Mouse (Mus musculus) 416B (cell line): ENCODE data around the gene Lrsam1.
A peak's percentile ranks its signal among the peaks of the same experiment; 100 is the strongest.

Experiments
- DNase-seq: peaks from one replicate; pipeline ENCODE4 v3.0.0; 2011; ENCODE audit warnings: low read depth

Gene Lrsam1

GRCm38 (mm10) chr2:32894097-32894496 lies 67.3 kb downstream of the Lrsam1 start:
- DNase-seq = peak; percentile 66

DNA sequence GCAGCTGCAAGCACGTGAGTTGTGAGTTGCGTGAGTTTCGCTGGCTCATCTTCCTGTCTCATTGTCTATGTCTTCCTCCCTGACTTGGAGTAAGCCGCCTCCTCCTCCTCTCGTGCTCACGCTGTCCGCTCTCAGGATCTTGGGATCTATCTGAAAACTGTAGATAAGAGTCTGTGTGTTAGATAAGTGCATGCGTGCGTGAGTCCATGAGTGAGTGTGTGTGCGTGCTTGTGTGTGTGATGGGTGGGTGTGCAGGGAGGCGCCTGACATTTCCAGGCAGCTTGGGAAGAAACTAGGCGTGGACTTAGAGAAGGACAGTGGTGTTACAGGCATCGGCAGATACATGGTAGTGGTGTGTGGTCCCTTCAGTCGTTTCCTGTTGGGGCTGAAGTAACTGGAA lies 68.9 kb downstream of the Lrsam1 start:
- no peak for DNase-seq

DNA sequence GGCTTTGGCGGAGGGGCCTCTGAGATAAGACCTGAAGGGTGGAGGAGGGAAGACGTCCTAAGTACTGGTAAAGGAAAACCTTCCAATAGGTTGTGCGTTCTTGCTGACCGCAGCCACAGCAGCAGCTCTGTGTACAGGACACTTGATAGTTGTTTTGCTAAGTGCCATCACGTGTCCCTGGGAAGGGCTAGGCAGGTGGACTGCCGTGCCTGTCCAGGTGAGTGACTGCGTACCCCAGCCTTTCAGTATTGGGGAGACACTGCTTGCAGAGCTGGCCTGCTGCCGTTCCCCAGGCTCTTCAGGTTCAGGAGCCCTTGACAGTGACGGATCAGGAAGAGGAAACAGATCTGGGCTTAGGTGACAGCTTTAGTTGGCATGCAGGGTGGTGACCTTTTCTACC lies 70.1 kb downstream of the Lrsam1 start:
- DNase-seq = no peak

- DNase-seq = peak; percentile 85
Measured at GRCm38 (mm10) chr2:32890280-32890679, 71.1 kb downstream of the Lrsam1 start.

DNA sequence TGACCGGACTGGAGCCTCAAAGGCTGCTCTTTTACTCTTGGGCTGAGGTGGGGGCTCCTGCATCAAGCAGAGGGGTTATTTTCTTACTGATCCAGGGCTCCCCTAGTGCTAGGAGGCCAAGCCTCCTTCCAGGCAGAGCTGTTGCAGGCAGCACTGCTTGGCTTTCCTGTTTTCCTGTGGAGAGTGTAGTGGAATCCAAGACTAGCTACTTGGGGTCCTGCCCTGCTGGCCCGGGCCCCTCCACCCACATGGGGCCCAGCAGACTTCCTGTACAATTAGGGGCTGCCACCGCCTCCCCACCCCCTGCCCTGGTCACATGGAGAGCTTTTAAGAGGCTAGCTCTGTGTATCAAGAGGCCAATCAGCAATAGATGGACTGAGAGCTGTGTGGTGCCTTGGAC lies 72.9 kb downstream of the Lrsam1 start:
- DNase-seq = no peak

DNA sequence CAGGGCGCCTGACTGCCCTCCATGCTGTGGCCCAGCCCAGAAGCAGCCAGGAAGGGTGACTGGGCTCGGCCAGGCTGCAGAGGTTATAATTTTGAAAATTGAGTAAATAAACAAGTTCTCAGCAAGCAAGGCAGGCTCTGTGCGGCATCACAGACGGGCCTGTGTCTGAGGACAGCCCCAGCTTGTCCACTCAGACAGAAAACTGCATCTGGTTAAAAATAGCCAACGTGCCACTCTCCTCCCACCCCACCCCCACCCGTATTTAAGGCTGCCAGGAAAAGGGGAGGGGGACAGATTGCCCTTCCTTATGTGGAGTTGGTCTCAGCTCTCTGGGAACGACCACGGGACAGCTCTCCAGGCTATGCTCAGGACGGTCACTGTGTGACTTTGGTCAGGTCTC lies 73.4 kb downstream of the Lrsam1 start:
- no peak for DNase-seq

DNA sequence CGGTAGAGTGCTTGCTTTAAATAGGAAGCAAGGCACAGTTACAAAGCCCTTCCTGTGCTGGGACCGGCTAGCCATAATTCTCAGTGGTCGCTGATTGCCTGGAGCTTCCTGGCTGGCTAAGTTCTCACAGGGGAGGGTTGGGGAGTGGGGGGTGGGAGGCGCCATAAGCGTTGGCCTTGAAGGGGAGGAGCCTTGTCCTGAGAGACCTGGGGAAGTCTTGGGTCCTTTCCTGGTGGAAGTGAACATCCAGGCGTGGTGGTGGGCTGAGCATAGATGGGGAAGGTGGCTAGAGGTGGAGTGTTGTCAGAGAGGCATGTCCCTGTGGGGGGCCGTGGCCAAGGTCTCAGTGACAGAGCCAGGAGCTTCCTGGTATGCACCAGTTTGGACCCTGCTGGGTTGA lies 76.7 kb downstream of the Lrsam1 start:
- peak; percentile 69 for DNase-seq

DNA sequence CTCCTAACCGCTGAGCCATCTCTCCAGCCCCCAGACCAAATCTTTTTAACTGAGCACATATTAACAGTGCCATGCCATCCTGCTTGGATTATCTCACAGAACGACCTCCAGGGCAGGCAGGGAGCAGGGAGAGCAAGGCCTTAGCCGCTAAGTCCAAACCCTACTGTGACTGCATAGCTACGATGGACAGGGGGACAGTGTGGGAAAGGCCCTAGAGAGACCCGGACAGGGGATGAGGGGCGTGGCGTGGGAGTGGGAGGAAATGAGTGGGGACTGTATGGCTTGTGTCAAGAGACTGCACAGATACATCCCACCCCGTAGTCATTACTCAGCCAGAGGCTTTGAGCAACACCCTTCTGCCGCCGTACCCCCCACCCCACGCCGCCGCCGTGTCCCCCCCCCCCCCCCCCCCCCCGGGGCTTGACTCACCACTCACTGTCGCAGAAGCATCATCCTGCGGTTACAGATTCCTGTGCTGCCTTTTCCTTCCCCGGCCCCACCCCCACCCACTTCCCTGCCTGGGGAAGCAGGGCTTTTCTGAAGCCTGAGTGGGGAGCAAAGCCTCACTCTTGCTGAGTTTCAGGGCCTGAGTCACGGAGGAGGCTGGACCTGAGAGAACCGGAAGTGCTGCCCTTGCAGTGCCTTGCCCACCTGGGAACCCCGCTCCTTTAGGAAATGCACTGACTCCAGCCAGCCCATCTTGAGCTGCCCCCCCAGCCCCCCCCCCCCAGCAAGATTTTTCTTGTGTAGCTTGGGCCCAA lies 79.0 kb downstream of the Lrsam1 start:
- DNase-seq = peak; percentile 96

DNA sequence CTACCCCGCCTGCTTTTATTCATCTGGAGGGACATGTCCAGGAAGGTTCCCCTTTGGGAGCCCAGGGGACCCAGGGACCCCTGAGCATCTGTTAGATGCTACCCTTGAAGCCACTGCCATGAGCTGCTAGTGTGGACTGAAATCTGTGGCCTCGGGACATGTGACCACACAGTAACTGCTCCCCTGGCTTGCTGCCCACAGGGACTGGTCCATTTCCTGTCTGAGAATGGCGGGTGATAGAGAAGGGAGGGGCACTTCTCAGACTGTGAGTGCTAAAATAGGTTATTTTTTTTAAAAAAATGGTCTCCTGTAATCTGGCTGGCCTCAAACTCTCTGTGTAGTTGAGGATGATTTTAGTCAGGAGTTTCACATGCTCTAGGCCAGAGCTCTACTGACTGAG lies 79.7 kb downstream of the Lrsam1 start:
- peak; percentile 93 for DNase-seq

DNA sequence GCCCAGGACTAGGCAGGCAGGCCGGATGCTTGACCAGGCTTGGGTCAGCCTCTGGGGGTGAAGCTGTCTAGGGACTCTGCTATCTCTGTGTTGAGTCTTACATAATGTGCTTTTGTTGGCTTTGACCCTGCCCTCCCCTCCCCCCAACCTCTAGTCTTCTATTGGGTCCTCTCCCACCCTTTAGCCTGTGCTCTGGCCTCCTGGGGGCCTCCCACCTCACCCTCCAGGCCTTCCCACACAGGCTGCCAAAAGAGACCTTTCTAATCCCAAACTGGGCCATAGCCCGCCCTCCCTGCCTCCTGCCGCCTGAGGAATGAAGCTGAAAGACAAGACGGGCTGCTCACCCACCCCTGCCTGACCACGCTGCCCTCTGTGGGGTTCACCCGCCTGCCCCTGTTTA lies 80.4 kb downstream of the Lrsam1 start:
- DNase-seq = peak; percentile 25

- DNase-seq = peak; percentile 39
Measured at GRCm38 (mm10) chr2:32879593-32879992, 81.8 kb downstream of the Lrsam1 start.

DNA sequence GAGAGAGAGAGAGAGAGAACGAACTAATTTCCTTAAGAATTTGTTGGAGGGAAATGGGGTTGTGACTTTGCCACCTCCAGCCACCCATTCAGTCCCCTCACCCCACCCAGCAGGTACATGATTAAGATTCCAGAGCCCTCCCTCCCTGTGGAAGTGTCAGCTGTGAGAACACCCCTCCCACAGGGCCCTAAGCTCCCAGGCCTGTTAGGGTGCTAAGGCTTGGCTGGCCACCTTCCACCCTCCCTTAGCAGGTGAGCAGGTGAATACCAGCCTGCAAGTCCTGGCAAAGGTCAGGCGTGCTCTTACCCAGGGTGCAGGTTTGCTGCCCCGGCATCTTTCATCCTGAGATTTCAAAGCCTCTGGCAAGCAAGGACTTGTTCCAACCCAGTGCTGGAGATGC lies 83.0 kb downstream of the Lrsam1 start:
- no peak for DNase-seq

GRCm38 (mm10) chr2:32877761-32878393 lies 83.5 kb downstream of the Lrsam1 start:
- no peak for DNase-seq

GRCm38 (mm10) chr2:32877303-32877702 lies 84.1 kb downstream of the Lrsam1 start:
- DNase-seq = no peak

DNA sequence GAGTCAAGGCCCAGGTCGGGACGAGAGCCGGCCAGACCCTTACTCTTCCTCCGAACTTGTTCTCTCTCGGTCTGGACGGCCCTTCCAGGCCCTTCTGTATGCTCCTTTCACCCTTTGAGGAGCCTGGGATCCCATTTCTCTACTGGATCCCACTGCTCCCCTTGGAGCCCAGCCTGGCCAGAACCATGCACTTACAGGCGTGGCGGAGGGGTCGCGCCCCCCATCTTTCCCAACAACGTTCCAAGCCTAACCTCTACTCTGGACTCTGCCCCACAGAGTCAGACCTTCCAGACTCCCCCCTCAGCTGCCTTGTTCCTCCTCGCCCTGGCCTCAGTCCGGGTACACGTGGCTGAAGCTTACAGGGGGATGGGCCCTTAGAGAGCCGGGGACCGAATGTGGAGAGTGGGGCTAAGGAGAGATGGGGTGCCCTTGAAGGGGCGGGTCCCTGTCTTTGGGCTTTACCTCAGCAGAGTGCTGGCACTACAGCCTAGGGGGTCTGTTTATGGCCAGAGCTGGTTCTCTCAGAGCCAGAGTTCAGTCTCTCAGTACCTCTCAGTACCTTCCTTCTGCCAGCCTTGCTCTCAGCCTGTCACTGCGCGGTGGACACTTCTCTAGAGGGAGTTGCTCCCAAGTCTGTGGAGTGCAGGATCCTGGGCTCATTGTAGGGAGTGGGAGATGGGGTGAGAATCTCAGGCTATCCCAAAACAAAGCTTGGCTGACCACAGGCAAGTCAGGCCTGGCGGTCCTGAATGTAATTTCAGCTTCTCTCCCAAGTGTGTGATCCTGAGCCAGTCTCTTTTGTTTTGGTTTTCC lies 84.7 kb downstream of the Lrsam1 start:
- peak; percentile 43 for DNase-seq

DNA sequence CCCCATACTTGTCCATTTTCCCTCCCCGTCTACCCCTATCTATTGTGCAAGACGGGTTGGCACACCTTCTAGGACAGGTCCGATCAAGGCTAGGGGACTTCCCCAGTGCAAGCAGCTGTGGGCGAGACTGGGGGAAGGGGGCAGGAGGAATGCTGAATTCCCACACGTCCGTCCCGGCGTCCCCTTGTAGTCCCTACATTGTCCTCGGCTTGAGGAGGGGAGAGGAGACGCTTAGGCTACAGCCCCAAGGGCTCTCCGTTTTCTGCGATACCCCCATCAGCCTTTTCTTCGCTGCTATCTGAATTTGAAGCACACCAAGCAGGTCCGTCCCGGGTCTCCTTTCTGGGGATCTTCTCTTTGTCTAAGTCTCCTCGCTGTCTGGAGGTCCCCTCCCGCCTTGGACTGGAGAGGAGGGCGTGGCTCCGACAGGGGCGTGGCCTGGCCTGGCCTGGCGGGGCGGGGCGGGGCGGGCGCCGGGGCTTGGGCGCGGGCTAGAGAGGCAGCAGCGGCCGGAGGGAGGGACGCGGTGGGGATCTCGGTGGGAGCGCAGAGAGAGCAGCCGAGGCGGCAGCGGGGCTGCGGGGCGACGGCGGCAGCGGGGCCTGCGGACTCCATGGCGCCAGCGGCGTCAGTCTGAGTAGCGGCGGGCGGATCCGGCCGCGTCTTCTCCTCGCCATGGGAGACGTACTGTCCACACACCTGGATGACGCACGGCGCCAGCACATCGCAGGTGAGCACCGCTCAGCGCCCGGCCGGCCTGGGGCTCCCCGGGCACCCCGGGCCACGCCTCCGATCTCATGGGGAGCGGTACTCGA lies 85.5 kb downstream of the Lrsam1 start, which contains the start of gene Fam129b:
TSS of gene Fam129b (plus strand) at position 440 of the 815 bp plus-strand sequence.
- peak; percentile 83 for DNase-seq
